Mouse (Mus musculus): Measurements from ENCODE around the gene Entpd3. TPM values are rescaled to one million over a fixed set of nuclear protein-coding genes. Genes with fewer than 3 reads are reported as not detected.

The Entpd3 gene
- total RNA-seq, 1 experiment from 2014 or later: not detected

GRCm38 (mm10) chr9:120602839-120603511 is 63.4 kb downstream of the Entpd3 start:
- ATAC-seq (replicated peaks; ENCODE audit: insufficient number of reproducible peaks, low FRiP score, low TSS enrichment, poor library complexity, severe bottlenecking): peak; percentile 84

GRCm38 (mm10) chr9:120603512-120603908 is 63.9 kb downstream of the Entpd3 start:
- ATAC-seq (replicated peaks; ENCODE audit: insufficient number of reproducible peaks, low FRiP score, low TSS enrichment, poor library complexity, severe bottlenecking): no peak

- no peak for ATAC-seq (replicated peaks; ENCODE audit: insufficient number of reproducible peaks, low FRiP score, low TSS enrichment, poor library complexity, severe bottlenecking)
These were observed 64.3 kb downstream of the Entpd3 start for GRCm38 (mm10) chr9:120603956-120604355.

- no peak for ATAC-seq (replicated peaks; ENCODE audit: insufficient number of reproducible peaks, low FRiP score, low TSS enrichment, poor library complexity, severe bottlenecking)
These were observed 71.4 kb downstream of the Entpd3 start for GRCm38 (mm10) chr9:120611055-120611454.

- no peak for ATAC-seq (replicated peaks; ENCODE audit: insufficient number of reproducible peaks, low FRiP score, low TSS enrichment, poor library complexity, severe bottlenecking)
These were observed 74.4 kb downstream of the Entpd3 start for GRCm38 (mm10) chr9:120614059-120614458.

Other genes with a start within 250 kb of the Entpd3 start
- not detected in 3 replicates for gene Myrip, start 238.3 kb upstream of the Entpd3 start, total RNA-seq (2017)
- gene Eif1b, start 47.6 kb upstream of the Entpd3 start, total RNA-seq (2017): 37.5 to 68.8 TPM (median 67.8 TPM) in 3 replicates
- gene Rpl14, start 31.6 kb downstream of the Entpd3 start, total RNA-seq (2017): 831 to 988 TPM (median 903 TPM) in 3 replicates

Measured in monocyte, adult 5-6 weeks (primary cell).